ENCODE assay signal across 12 mouse cellular contexts in genomic region chr5:148152600-148153402, GRCm38 (mm10).
DNase-seq lines count a peak whose midpoint lies in the region; ATAC-seq lines count a peak whose summit lies in the region.
"Had no signal": no experiment of that assay in that cellular context is flagged by ENCODE, and none has a peak within 500 bp of the region (broad histone marks: within the 10 kb centered on the region; RNA-seq: fewer than 3 reads in every experiment).

No protein-coding gene starts in this region.

- ATAC-seq in neural tube, embryonic 11.5 days (ENCODE audit: insufficient read depth, low FRiP score, low TSS enrichment) = peak; percentile 77
- peak; percentile 88 for ATAC-seq in midbrain, embryonic 12.5 days (ENCODE audit: low FRiP score, low read depth)

- peak overlapping the region; percentile 68 for H3K27ac ChIP-seq in neural tube, embryonic 11.5 days (ENCODE audit: low read depth, low read length)
- peak overlapping the region; percentile 70 for H3K27ac ChIP-seq in hindbrain, embryonic 10.5 days
- H3K27ac ChIP-seq in midbrain, embryonic 12.5 days (replicated peaks) = peak overlapping the region; percentile 76

- no peak overlapping the region for H3K9ac ChIP-seq in neural tube, embryonic 11.5 days (ENCODE audit: low read length)
- no peak overlapping the region for H3K9ac ChIP-seq in midbrain, embryonic 12.5 days (replicated peaks)

- H3K4me3 ChIP-seq in neural tube, embryonic 11.5 days (ENCODE audit: low read depth, low read length) = no peak overlapping the region
- H3K4me3 ChIP-seq in hindbrain, embryonic 10.5 days = no peak overlapping the region
- H3K4me3 ChIP-seq in midbrain, embryonic 12.5 days = no peak overlapping the region

- peaks cover 6% of the 10 kb centered on the region; the same call in 1 of the 2 replicates for H3K4me1 ChIP-seq in neural tube, embryonic 11.5 days (ENCODE audit: control insufficient read depth, insufficient read depth, low read length)
- H3K4me1 ChIP-seq in hindbrain, embryonic 10.5 days (replicated peaks) = peaks cover 24% of the 10 kb centered on the region
- peaks cover 21% of the 10 kb centered on the region for H3K4me1 ChIP-seq in midbrain, embryonic 12.5 days

- 54% methylated on average over 13 of the region's 13 CpGs for WGBS in neural tube, embryonic 11.5 days
- 63% methylated on average over 13 of the region's 13 CpGs for WGBS in hindbrain, embryonic 10.5 days
- WGBS in midbrain, embryonic 12.5 days = 50% methylated on average over 13 of the region's 13 CpGs

- DNase-seq in neural tube, embryonic 11.5 days (ENCODE audit: low spot score) = peak; percentile 70
- DNase-seq in neural tube, embryonic 10.5 days (ENCODE audit: extremely low spot score, low spot score) = no peak
- DNase-seq in hindbrain, embryonic 10.5 days (ENCODE audit: low spot score) = peak; percentile 30
- no peak for DNase-seq in gastrocnemius, postnatal 25 days
- no peak for DNase-seq in adrenal gland, postnatal 25 days
- DNase-seq in left cerebral cortex, adult 8-10 months (ENCODE audit: low spot score in 2 of 2) = no peak
- DNase-seq: cerebellum, adult 9-10 months; heart, postnatal 14 days; kidney, adult 9 months; spleen, adult 18-20 months had no signal

- no peaks in the 10 kb centered on the region for H3K36me3 ChIP-seq in neural tube, embryonic 11.5 days (ENCODE audit: control insufficient read depth, insufficient read depth, low read length)
- 0 out of 2 replicates have a peak, but pooled peaks cover 3% of the 10 kb centered on the region for H3K36me3 ChIP-seq in hindbrain, embryonic 10.5 days
- no peaks in the 10 kb centered on the region for H3K36me3 ChIP-seq in midbrain, embryonic 12.5 days

- H3K9me3 ChIP-seq in neural tube, embryonic 11.5 days (ENCODE audit: control insufficient read depth, low read length) = no peaks in the 10 kb centered on the region
- peaks cover 13% of the 10 kb centered on the region for H3K9me3 ChIP-seq in hindbrain, embryonic 10.5 days
- 0 out of 2 replicates have a peak, but pooled peaks cover 8% of the 10 kb centered on the region for H3K9me3 ChIP-seq in midbrain, embryonic 12.5 days

- H3K27me3 ChIP-seq in neural tube, embryonic 11.5 days (ENCODE audit: control insufficient read depth, insufficient read depth, low read length) = no peaks in the 10 kb centered on the region
- no peaks in the 10 kb centered on the region for H3K27me3 ChIP-seq in hindbrain, embryonic 10.5 days (ENCODE audit: insufficient read depth, poor library complexity, severe bottlenecking)
- H3K27me3 ChIP-seq in midbrain, embryonic 12.5 days = no peaks in the 10 kb centered on the region

- H3K4me2 ChIP-seq in neural tube, embryonic 11.5 days (ENCODE audit: low read depth) = no peak overlapping the region
- peak overlapping the region; percentile 14 for H3K4me2 ChIP-seq in midbrain, embryonic 12.5 days (replicated peaks)
- H3K4me2 ChIP-seq: liver, embryonic 11.5 days had no signal

Comparison
In these comparisons a context has a peak if more than half of its experiments do, and no peak if none do; other contexts are left out.
1. DNase-seq: peak in neural tube, embryonic 11.5 days (single experiment) and hindbrain, embryonic 10.5 days (single experiment); none in neural tube, embryonic 10.5 days (single experiment), gastrocnemius, postnatal 25 days (single experiment), adrenal gland, postnatal 25 days (single experiment) and left cerebral cortex, adult 8-10 months (0 of 2).
2. Peak in every context shown above with its lines, with median percentiles within 50 percentile points of each other: H3K27ac ChIP-seq.